Mouse (Mus musculus): ENCODE results near the gene Olfr410.

GRCm38 (mm10) chr11:74328781-74329180 lies 9.1 kb downstream of the Olfr410 start:
- TF ChIP-seq CTCF (conservative IDR thresholded peaks at IDR 0.05; ENCODE audit: low read length) (no peak), NANOG (IDR thresholded peaks at IDR 0.05; ENCODE audit: borderline replicate concordance, low read length) (no peak)

Data from E14TG2a.4 (cell line).